Mouse (Mus musculus): ENCODE measurements around the gene Lrrc4. TPM values are rescaled to one million over a fixed set of nuclear protein-coding genes. Genes with fewer than 3 reads are reported as not detected.

Gene Lrrc4
- polyA plus RNA-seq, 1 experiment from 2014 or later, result 3.8 TPM

- H3K4me2 ChIP-seq (replicated peaks), result no peak overlapping the region
- H3K4me3 ChIP-seq, result no peak overlapping the region
- H3K9ac ChIP-seq (replicated peaks), result no peak overlapping the region
- H3K27ac ChIP-seq (replicated peaks), result no peak overlapping the region
- H3K36me3 ChIP-seq, result no peaks in the 10 kb centered on the region
- H3K4me1 ChIP-seq, result no peaks in the 10 kb centered on the region
- ATAC-seq (ENCODE audit: low FRiP score, low read depth), result no peak
- no peaks in the 10 kb centered on the region for H3K9me3 ChIP-seq
- no peaks in the 10 kb centered on the region for H3K27me3 ChIP-seq
- WGBS, result 88% methylated on average over 1 of the region's 1 CpGs
These were observed 93.9 kb downstream of the Lrrc4 start for GRCm38 (mm10) chr6:28737601-28738000.

DNA sequence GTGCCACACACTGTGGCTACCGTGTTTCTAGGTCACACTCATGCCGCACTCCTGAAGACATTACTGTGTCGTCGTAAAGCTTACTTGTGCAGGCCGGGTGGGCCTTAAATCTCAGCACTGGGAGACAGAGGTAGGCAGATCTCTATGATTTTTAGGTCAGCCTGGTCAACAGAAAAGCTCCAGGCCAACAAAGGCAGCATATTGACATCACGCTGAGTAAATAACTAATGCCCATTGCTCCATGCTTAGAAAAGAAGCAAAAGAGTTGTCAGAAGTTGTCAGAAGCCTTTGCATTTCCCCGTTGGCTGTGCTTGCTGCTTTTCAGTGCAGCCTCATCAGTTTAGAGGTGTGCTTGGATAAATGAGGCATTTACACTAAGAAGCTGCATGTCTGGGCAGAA is 94.9 kb downstream of the Lrrc4 start:
- 61% methylated on average over 7 of the region's 7 CpGs for WGBS
- ATAC-seq (ENCODE audit: low FRiP score, low read depth), result no peak
- no peaks in the 10 kb centered on the region for H3K9me3 ChIP-seq

GRCm38 (mm10) chr6:28735116-28735515 is 96.4 kb downstream of the Lrrc4 start:
- H3K9me3 ChIP-seq, result no peaks in the 10 kb centered on the region
- no peaks in the 10 kb centered on the region for H3K36me3 ChIP-seq
- 80% methylated on average over 9 of the region's 9 CpGs for WGBS
- no peak overlapping the region for H3K27ac ChIP-seq (replicated peaks)
- H3K4me2 ChIP-seq (replicated peaks), result no peak overlapping the region
- H3K9ac ChIP-seq (replicated peaks), result no peak overlapping the region
- H3K4me3 ChIP-seq, result no peak overlapping the region
- H3K27me3 ChIP-seq, result no peaks in the 10 kb centered on the region
- no peaks in the 10 kb centered on the region for H3K4me1 ChIP-seq
- ATAC-seq (ENCODE audit: low FRiP score, low read depth), result no peak

More for the DNA sequence above, 94.9 kb downstream of the Lrrc4 start:
- no peaks in the 10 kb centered on the region for H3K4me1 ChIP-seq
- H3K27ac ChIP-seq (replicated peaks), result no peak overlapping the region
- no peak overlapping the region for H3K9ac ChIP-seq (replicated peaks)
- H3K4me2 ChIP-seq (replicated peaks), result no peak overlapping the region
- no peaks in the 10 kb centered on the region for H3K27me3 ChIP-seq
- no peaks in the 10 kb centered on the region for H3K36me3 ChIP-seq
- H3K4me3 ChIP-seq, result no peak overlapping the region

DNA sequence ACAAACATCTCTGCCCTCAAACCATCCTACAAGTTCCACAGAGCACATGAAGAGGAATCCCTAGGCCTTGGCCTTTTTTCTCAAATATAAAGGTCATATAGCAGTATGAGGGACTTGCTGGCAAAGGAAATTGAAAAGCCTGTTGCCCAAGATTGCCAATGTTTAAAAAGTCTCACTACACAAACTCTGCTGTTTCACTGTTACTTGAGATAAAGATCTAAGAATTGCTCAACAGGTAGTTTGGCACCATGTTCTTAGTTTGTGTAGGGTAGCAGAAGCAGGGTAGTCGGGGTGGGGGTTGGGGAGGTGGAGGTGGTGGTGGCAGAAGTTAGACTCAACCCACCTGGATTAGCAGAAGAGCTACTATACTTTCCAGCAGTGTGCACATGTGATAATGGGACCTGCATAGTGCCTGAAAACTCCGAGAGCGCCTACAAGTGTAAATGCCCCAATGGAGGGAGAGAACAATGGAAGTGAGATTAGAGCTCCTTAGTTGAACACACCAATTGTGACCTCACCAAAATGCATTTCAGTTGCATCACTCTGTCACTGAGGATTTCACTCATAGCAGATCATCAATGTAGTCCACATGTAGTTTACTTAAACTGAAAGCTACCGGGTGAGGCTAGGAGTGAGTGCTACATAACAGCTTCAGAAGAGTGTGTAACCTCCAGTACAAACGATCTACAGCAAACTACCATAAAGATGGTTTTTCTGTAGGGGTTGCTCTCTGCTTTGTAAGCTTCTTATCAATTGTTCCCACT is 97.5 kb downstream of the Lrrc4 start:
- Histone ChIP-seq H3K27ac (replicated peaks) (no peak overlapping the region), H3K4me1 (peaks cover 10% of the 10 kb centered on the region), H3K27me3 (no peaks in the 10 kb centered on the region), H3K9ac (replicated peaks) (no peak overlapping the region), H3K36me3 (no peaks in the 10 kb centered on the region), H3K4me3 (no peak overlapping the region), H3K9me3 (no peaks in the 10 kb centered on the region), H3K4me2 (replicated peaks) (no peak overlapping the region)
- no peak for ATAC-seq (ENCODE audit: low FRiP score, low read depth)
- WGBS, result 75% methylated on average over 5 of the region's 5 CpGs

DNA sequence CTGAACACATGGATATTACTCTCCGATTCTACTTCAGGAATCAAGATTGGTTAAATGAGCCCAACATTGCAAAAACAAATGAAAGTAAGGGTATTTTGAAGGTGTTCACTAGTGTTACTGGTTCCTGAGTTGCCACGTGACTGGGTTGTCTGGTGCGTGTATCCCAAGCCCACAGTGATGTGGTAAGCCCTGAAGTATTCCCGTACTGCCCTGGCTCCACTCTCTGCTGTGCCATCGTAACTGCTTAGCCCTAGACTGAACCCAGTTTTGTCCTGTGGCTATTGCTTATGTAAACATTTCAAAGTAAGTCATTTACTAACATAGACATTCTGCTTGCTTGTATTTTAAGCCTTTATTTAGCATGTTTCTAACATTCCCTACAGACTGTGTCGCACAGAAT is 100.3 kb downstream of the Lrrc4 start:
- 94% methylated on average over 6 of the region's 6 CpGs for WGBS
- no peak overlapping the region for H3K4me2 ChIP-seq (replicated peaks)
- no peak for ATAC-seq (ENCODE audit: low FRiP score, low read depth)

GRCm38 (mm10) chr6:28729649-28730048 is 101.9 kb downstream of the Lrrc4 start:
- Histone ChIP-seq H3K4me2 (replicated peaks) (no peak overlapping the region; the same call in 1 of the 2 replicates), H3K36me3 (no peaks in the 10 kb centered on the region), H3K27me3 (no peaks in the 10 kb centered on the region), H3K4me1 (peaks cover 19% of the 10 kb centered on the region), H3K9ac (replicated peaks) (no peak overlapping the region), H3K4me3 (no peak overlapping the region), H3K9me3 (no peaks in the 10 kb centered on the region), H3K27ac (replicated peaks) (0 out of 2 replicates have a peak overlapping the region, but pooled peaks have one; percentile 35)
- WGBS, result 31% methylated on average over 2 of the region's 2 CpGs
- ATAC-seq (ENCODE audit: low FRiP score, low read depth), result peak; percentile 19; the same call in 1 of the 2 replicates

More for the DNA sequence above, 100.3 kb downstream of the Lrrc4 start:
- peaks cover 19% of the 10 kb centered on the region for H3K4me1 ChIP-seq
- no peak overlapping the region for H3K4me3 ChIP-seq
- no peaks in the 10 kb centered on the region for H3K36me3 ChIP-seq
- H3K27ac ChIP-seq (replicated peaks), result no peak overlapping the region
- no peaks in the 10 kb centered on the region for H3K9me3 ChIP-seq
- no peaks in the 10 kb centered on the region for H3K27me3 ChIP-seq
- no peak overlapping the region for H3K9ac ChIP-seq (replicated peaks)

GRCm38 (mm10) chr6:28729236-28729635 is 102.3 kb downstream of the Lrrc4 start:
- ATAC-seq (ENCODE audit: low FRiP score, low read depth), result 0 out of 2 replicates have a peak, but pooled peaks have one; percentile 34
- Histone ChIP-seq H3K4me1 (peaks cover 19% of the 10 kb centered on the region), H3K4me2 (replicated peaks) (no peak overlapping the region; the same call in 1 of the 2 replicates), H3K36me3 (no peaks in the 10 kb centered on the region), H3K9ac (replicated peaks) (no peak overlapping the region), H3K4me3 (no peak overlapping the region), H3K27me3 (no peaks in the 10 kb centered on the region), H3K9me3 (no peaks in the 10 kb centered on the region), H3K27ac (replicated peaks) (0 out of 2 replicates have a peak overlapping the region, but pooled peaks have one; percentile 35)
- WGBS, result 54% methylated on average over 3 of the region's 3 CpGs

GRCm38 (mm10) chr6:28724776-28725175 is 106.8 kb downstream of the Lrrc4 start:
- Histone ChIP-seq H3K27me3 (no peaks in the 10 kb centered on the region), H3K4me3 (no peak overlapping the region), H3K9ac (replicated peaks) (no peak overlapping the region), H3K36me3 (no peaks in the 10 kb centered on the region), H3K4me1 (peaks cover 16% of the 10 kb centered on the region), H3K4me2 (replicated peaks) (no peak overlapping the region), H3K27ac (replicated peaks) (no peak overlapping the region), H3K9me3 (no peaks in the 10 kb centered on the region)
- ATAC-seq (ENCODE audit: low FRiP score, low read depth), result no peak
- WGBS, result 63% methylated on average over 5 of the region's 5 CpGs

DNA sequence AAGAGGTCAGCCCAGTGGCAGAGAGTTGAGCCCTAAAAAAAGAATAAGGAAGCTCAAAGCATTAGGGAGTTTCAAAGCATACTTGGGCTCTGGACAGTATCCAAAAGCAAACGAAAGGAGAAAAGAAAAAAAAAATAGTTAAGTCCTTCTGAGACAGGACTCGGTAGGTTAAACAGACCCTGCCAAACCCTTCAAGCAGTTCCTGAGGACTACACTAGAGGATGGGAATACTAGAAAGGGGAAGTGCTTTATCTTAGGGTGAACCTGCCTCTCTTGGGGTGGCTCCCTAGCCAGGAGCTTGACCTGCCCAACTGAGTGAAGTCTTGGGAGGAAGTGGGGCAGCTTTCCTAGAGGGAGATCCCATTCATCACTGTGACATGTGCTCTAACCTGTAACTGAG is 108.5 kb downstream of the Lrrc4 start:
- no peaks in the 10 kb centered on the region for H3K27me3 ChIP-seq
- WGBS, result 64% methylated on average over 2 of the region's 2 CpGs
- ATAC-seq (ENCODE audit: low FRiP score, low read depth), result no peak
- H3K4me2 ChIP-seq (replicated peaks), result no peak overlapping the region
- H3K36me3 ChIP-seq, result no peaks in the 10 kb centered on the region
- no peak overlapping the region for H3K9ac ChIP-seq (replicated peaks)
- no peaks in the 10 kb centered on the region for H3K9me3 ChIP-seq
- H3K4me3 ChIP-seq, result no peak overlapping the region
- H3K27ac ChIP-seq (replicated peaks), result no peak overlapping the region
- peaks cover 3% of the 10 kb centered on the region; the same call in 1 of the 2 replicates for H3K4me1 ChIP-seq

- WGBS, result 91% methylated on average over 9 of the region's 9 CpGs
- ATAC-seq (ENCODE audit: low FRiP score, low read depth), result no peak
- 0 out of 2 replicates have a peak, but pooled peaks cover 4% of the 10 kb centered on the region for H3K4me1 ChIP-seq
- no peak overlapping the region for H3K4me3 ChIP-seq
- no peak overlapping the region for H3K27ac ChIP-seq (replicated peaks)
- no peaks in the 10 kb centered on the region for H3K36me3 ChIP-seq
- H3K4me2 ChIP-seq (replicated peaks), result no peak overlapping the region
- no peaks in the 10 kb centered on the region for H3K9me3 ChIP-seq
- no peak overlapping the region for H3K9ac ChIP-seq (replicated peaks)
- H3K27me3 ChIP-seq, result no peaks in the 10 kb centered on the region
These were observed 111.0 kb downstream of the Lrrc4 start for GRCm38 (mm10) chr6:28720391-28721171.

- Histone ChIP-seq H3K9ac (replicated peaks) (no peak overlapping the region), H3K27me3 (no peaks in the 10 kb centered on the region), H3K27ac (replicated peaks) (no peak overlapping the region), H3K4me2 (replicated peaks) (no peak overlapping the region), H3K36me3 (no peaks in the 10 kb centered on the region), H3K4me3 (no peak overlapping the region), H3K4me1 (peaks cover 10% of the 10 kb centered on the region; the same call in 1 of the 2 replicates), H3K9me3 (no peaks in the 10 kb centered on the region)
- WGBS, result 53% methylated on average over 4 of the region's 4 CpGs
- no peak for ATAC-seq (ENCODE audit: low FRiP score, low read depth)
These were observed 113.7 kb downstream of the Lrrc4 start for GRCm38 (mm10) chr6:28717845-28718237.

DNA sequence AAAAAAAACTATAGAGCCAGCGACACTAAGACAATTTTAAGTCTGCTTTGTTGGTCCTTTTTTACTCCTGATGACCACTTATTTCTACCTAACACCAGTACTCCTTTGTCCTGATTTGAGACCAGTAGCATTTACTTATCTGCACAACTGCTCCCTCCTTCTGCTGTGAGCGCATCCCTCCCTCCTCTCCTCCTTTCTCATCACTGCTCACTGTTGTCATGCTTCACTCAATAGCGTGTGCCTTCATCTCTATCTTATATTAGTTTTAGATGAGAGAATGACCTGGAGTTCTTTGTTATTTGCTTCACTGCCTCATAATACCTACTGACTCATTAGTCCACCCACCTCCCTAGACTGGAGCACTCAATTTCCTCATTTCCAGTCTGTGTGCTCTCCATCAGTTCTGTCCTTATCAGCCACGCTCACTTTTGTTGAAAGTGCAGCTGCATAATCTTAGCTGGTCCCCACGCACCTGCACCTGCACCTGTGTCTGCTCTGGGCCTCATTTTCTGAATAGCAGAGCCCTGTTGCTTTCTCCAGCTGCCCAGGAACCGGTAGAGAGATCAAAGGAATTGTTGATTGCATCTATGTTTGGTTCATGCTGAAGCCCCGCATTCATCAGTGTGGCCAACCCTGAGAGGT is 114.2 kb downstream of the Lrrc4 start:
- no peaks in the 10 kb centered on the region for H3K36me3 ChIP-seq
- no peak overlapping the region for H3K4me3 ChIP-seq
- peaks cover 10% of the 10 kb centered on the region; the same call in 1 of the 2 replicates for H3K4me1 ChIP-seq
- no peak overlapping the region for H3K9ac ChIP-seq (replicated peaks)
- 44% methylated on average over 7 of the region's 7 CpGs for WGBS
- H3K9me3 ChIP-seq, result no peaks in the 10 kb centered on the region
- H3K27me3 ChIP-seq, result no peaks in the 10 kb centered on the region
- no peak overlapping the region for H3K4me2 ChIP-seq (replicated peaks)
- no peak overlapping the region for H3K27ac ChIP-seq (replicated peaks)
- ATAC-seq (ENCODE audit: low FRiP score, low read depth), result no peak

Data from midbrain, embryonic 12.5 days (tissue).